Mouse (Mus musculus): ENCODE measurements around the gene Tnfsf12.

DNA sequence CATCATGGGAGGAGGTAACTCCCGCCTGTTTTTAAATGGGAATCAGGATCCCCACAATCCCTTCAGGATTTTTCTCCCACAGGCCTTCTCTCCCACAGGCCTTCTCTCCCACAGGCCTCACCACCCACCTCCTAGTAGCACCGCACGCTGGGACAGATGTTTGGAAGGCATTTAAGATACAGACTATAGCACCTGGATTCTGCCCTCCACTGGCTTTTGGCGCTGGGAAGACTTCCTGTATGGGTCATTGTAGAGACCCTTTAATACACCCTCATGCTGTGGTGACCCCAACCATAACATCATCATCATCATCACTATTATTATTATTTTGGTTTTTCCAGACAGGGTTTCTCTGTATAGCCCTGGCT lies 11.8 kb upstream of the Tnfsf12 start:
- TF ChIP-seq CTCF (IDR thresholded peaks at IDR 0.05) = no peak
- no peak for TF ChIP-seq EP300 (IDR thresholded peaks at IDR 0.05)
